34 mouse cellular contexts compared by ENCODE assay signal in the genomic region with DNA sequence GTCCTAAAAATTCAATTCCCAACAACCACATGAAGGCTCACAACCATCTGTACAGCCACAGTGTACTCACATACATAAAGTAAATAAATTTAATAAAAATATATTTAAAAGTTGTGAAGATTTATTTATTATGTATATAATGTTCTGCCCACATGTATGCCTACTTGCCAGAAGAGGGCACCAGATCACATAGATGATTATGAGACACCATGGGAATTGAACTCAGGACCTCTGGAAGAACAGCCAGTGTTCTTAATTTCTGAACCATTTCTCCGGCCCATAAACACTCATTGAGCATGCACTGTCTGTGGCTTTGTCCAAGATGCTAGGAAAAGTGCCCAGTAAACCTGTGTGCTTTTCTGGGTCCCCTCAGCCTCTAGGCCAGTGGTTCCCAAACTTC. TPM values are rescaled to one million over a fixed set of nuclear protein-coding genes. Genes with fewer than 3 reads are reported as not detected.
A peak's percentile ranks its signal among the peaks of the same experiment; 100 is the strongest.
DNase-seq lines count a peak whose midpoint lies in the region; ATAC-seq and TF ChIP-seq lines count a peak whose summit lies in the region.
"Had no signal": no experiment of that assay in that cellular context is flagged by ENCODE, and none has a peak within 500 bp of the region (broad histone marks: within the 10 kb centered on the region; RNA-seq: fewer than 3 reads in every experiment).

No protein-coding gene starts in this region.

- peak; percentile 29 for TF ChIP-seq CTCF in kidney, postnatal 0 days (IDR thresholded peaks at IDR 0.05; ENCODE audit: low read depth)
- TF ChIP-seq CTCF in lung, postnatal 0 days (IDR thresholded peaks at IDR 0.05), result peak; percentile 28

- H3K9me3 ChIP-seq in kidney, postnatal 0 days (replicated peaks; ENCODE audit: low read length), result no peaks in the 10 kb centered on the region
- H3K9me3 ChIP-seq in lung, postnatal 0 days (ENCODE audit: low read length), result no peaks in the 10 kb centered on the region
- H3K9me3 ChIP-seq: G1E; limb, embryonic 10.5 days; limb, embryonic 15.5 days; midbrain, embryonic 12.5 days; neural tube, embryonic 12.5 days had no signal

- TF ChIP-seq EP300 in lung, postnatal 0 days (IDR thresholded peaks at IDR 0.05), result no peak

- no peak overlapping the region for H3K4me3 ChIP-seq in kidney, postnatal 0 days (replicated peaks; ENCODE audit: low read depth, low read length)
- H3K4me3 ChIP-seq in lung, postnatal 0 days (ENCODE audit: low read depth, low read length), result no peak overlapping the region
- H3K4me3 ChIP-seq: erythroblast, embryonic 14.5 days; limb, embryonic 10.5 days; limb, embryonic 15.5 days; midbrain, embryonic 12.5 days; neural tube, embryonic 12.5 days had no signal

- H3K36me3 ChIP-seq in kidney, postnatal 0 days (ENCODE audit: insufficient read depth, low read length), result no peaks in the 10 kb centered on the region
- no peaks in the 10 kb centered on the region for H3K36me3 ChIP-seq in lung, postnatal 0 days (ENCODE audit: insufficient read depth, low read length)
- H3K36me3 ChIP-seq: G1E; limb, embryonic 10.5 days; limb, embryonic 15.5 days; midbrain, embryonic 12.5 days; neural tube, embryonic 12.5 days had no signal

- DNase-seq in kidney, postnatal 0 days (ENCODE audit: low spot score), result no peak
- DNase-seq in kidney, postnatal 14 days, result no peak
- DNase-seq in lung, postnatal 0 days (ENCODE audit: low spot score), result no peak
- no peak for DNase-seq in lung, postnatal 10 days
- peak; percentile 59 for DNase-seq in 416B (ENCODE audit: low read depth)
- peak; percentile 53 for DNase-seq in NIH3T3 (ENCODE audit: low read depth)
- DNase-seq in left cerebral cortex, postnatal 36 days (ENCODE audit: low spot score in 2 of 2), result no peak
- no peak for DNase-seq in cerebellum, adult 11 months
- DNase-seq: adrenal gland, adult 2 months; adrenal gland, postnatal 36 days; B cell, adult 2 months; cerebellum, adult 2 months; cerebellum, postnatal 14 days; gastrocnemius, postnatal 10 days; kidney, adult 11 months; kidney, postnatal 36 days; layer of hippocampus, postnatal 36 days; right cerebral cortex, adult 18-20 months; right cerebral cortex, postnatal 4 days; thymus, postnatal 4 days had no signal

- ATAC-seq in kidney, postnatal 0 days (replicated peaks; ENCODE audit: low FRiP score, low read depth), result no peak
- ATAC-seq in lung, postnatal 0 days, result no peak
- ATAC-seq: forebrain, embryonic 16.5 days; hindbrain, postnatal 0 days had no signal

- 90% methylated on average over 1 of the region's 1 CpGs for WGBS in kidney, postnatal 0 days
- whole genome bisulfite sequencing in lung, postnatal 0 days, result 93% methylated on average over 1 of the region's 1 CpGs

- no peak overlapping the region for H3K4me2 ChIP-seq in kidney, postnatal 0 days (ENCODE audit: low read length)
- H3K4me2 ChIP-seq in lung, postnatal 0 days (replicated peaks; ENCODE audit: low read depth, low read length), result no peak overlapping the region
- H3K4me2 ChIP-seq: limb, embryonic 15.5 days; midbrain, embryonic 12.5 days; neural tube, embryonic 12.5 days had no signal

- no peak overlapping the region for H3K27ac ChIP-seq in kidney, postnatal 0 days
- no peak overlapping the region for H3K27ac ChIP-seq in lung, postnatal 0 days (ENCODE audit: low read length)
- H3K27ac ChIP-seq: hindbrain, postnatal 0 days; limb, embryonic 10.5 days; midbrain, embryonic 12.5 days; neural tube, embryonic 12.5 days had no signal

- H3K27me3 ChIP-seq in kidney, postnatal 0 days (ENCODE audit: insufficient read depth, low read length), result no peaks in the 10 kb centered on the region
- H3K27me3 ChIP-seq in lung, postnatal 0 days (replicated peaks; ENCODE audit: insufficient read depth, low read length), result no peaks in the 10 kb centered on the region
- H3K27me3 ChIP-seq: limb, embryonic 15.5 days; neural tube, embryonic 12.5 days had no signal

- intact Hi-C loops in left cerebral cortex, postnatal 36 days (cut with DNase I), result loop anchor here (2.0 kb wide), 1 partner anchor 116 kb away; no protein-coding TSS in a partner anchor

- no peak overlapping the region for H3K9ac ChIP-seq in kidney, postnatal 0 days (ENCODE audit: low read depth, low read length)
- H3K9ac ChIP-seq in lung, postnatal 0 days (replicated peaks; ENCODE audit: low read depth), result no peak overlapping the region
- H3K9ac ChIP-seq: limb, embryonic 15.5 days; midbrain, embryonic 12.5 days; neural tube, embryonic 12.5 days had no signal

- H3K4me1 ChIP-seq in kidney, postnatal 0 days (replicated peaks; ENCODE audit: insufficient read depth, low read length), result no peaks in the 10 kb centered on the region
- no peaks in the 10 kb centered on the region for H3K4me1 ChIP-seq in lung, postnatal 0 days (ENCODE audit: insufficient read depth, low read depth, low read length)
- H3K4me1 ChIP-seq: limb, embryonic 10.5 days; neural tube, embryonic 12.5 days had no signal

RNA-seq across cellular contexts. Expression of gene Mrgprh, which starts 5.4 kb away (rescaled TPM):
- not detected in 2 replicates for polyA plus RNA-seq in kidney, postnatal 0 days (2015; fragmentation: Nextera tagmentation; extraction: Ambion mirVana)
- not detected in 2 replicates for polyA plus RNA-seq in lung, postnatal 0 days (2015; fragmentation: Nextera tagmentation; extraction: Ambion mirVana)
- under 1 TPM in 1 of 2 experiments, not detected in 1; 0.37 TPM for total RNA-seq in left cerebral cortex, postnatal 36 days (2021)
- total RNA-seq: hindbrain, postnatal 0 days; layer of hippocampus, postnatal 36 days; megakaryocyte progenitor cell, adult 5-6 weeks had no signal
- polyA plus RNA-seq: adrenal gland, adult 2 months; erythroblast, embryonic 14.5 days; forebrain, embryonic 11.5 days; forebrain, embryonic 16.5 days; G1E; hindbrain, embryonic 11.5 days; hindbrain, postnatal 0 days; kidney, embryonic 14.5 days; liver, embryonic 16.5 days; midbrain, embryonic 12.5 days; neural tube, embryonic 12.5 days; thymus, postnatal 0 days had no signal

RNA-seq across cellular contexts. Expression of gene Mas1, which starts 13.3 kb away (rescaled TPM):
- 0.20 and 0.75 TPM in 2 replicates for polyA plus RNA-seq in kidney, postnatal 0 days (2015; fragmentation: Nextera tagmentation; extraction: Ambion mirVana)
- 0.14 and 0.54 TPM in 2 replicates for polyA plus RNA-seq in lung, postnatal 0 days (2015; fragmentation: Nextera tagmentation; extraction: Ambion mirVana)
- total RNA-seq in left cerebral cortex, postnatal 36 days (2021), result 10 to 100 TPM; 27.4 to 35.8 TPM
- total RNA-seq: adrenal gland, adult 2 months; adrenal gland, postnatal 36 days; G1E; megakaryocyte progenitor cell, adult 5-6 weeks had no signal
- polyA plus RNA-seq: adrenal gland, adult 2 months; erythroblast, embryonic 14.5 days; G1E had no signal

RNA-seq across cellular contexts. Expression of gene Pnldc1, which starts 28.8 kb away (rescaled TPM):
- 0.59 and 1.1 TPM in 2 replicates for polyA plus RNA-seq in kidney, postnatal 0 days (2015; fragmentation: Nextera tagmentation; extraction: Ambion mirVana)
- polyA plus RNA-seq in lung, postnatal 0 days (2015; fragmentation: Nextera tagmentation; extraction: Ambion mirVana), result 0.51 and 0.75 TPM in 2 replicates
- total RNA-seq in left cerebral cortex, postnatal 36 days (2021), result 1 to 10 TPM; 1.4 to 1.8 TPM
- polyA plus RNA-seq: G1E had no signal

RNA-seq across cellular contexts. Expression of gene Tcp1, which starts 34.3 kb away (rescaled TPM):
- 304 and 328 TPM in 2 replicates for polyA plus RNA-seq in kidney, postnatal 0 days (2015; fragmentation: Nextera tagmentation; extraction: Ambion mirVana)
- polyA plus RNA-seq in lung, postnatal 0 days (2015; fragmentation: Nextera tagmentation; extraction: Ambion mirVana), result 155 and 174 TPM in 2 replicates
- total RNA-seq in left cerebral cortex, postnatal 36 days (2021), result 100 to 1,000 TPM; 193 to 198 TPM

RNA-seq across cellular contexts. Expression of gene Mrpl18, which starts 34.9 kb away (rescaled TPM):
- polyA plus RNA-seq in kidney, postnatal 0 days (2015; fragmentation: Nextera tagmentation; extraction: Ambion mirVana), result 133 and 140 TPM in 2 replicates
- 70.2 and 72.9 TPM in 2 replicates for polyA plus RNA-seq in lung, postnatal 0 days (2015; fragmentation: Nextera tagmentation; extraction: Ambion mirVana)
- total RNA-seq in left cerebral cortex, postnatal 36 days (2021), result 10 to 100 TPM; 54.0 to 56.0 TPM

Comparison
In these comparisons a context has a peak if more than half of its experiments do, and no peak if none do; other contexts are left out.
1. DNase-seq: peak in 416B (single experiment) and NIH3T3 (single experiment); none in kidney, postnatal 0 days (single experiment), kidney, postnatal 14 days (single experiment), lung, postnatal 0 days (single experiment), lung, postnatal 10 days (single experiment), left cerebral cortex, postnatal 36 days (0 of 2) and cerebellum, adult 11 months (single experiment).